Mouse (Mus musculus) CH12.LX (cell line): ENCODE data around the gene Dcp1b. TPM values are rescaled to one million over a fixed set of nuclear protein-coding genes. Genes with fewer than 3 reads are reported as not detected.

ENCODE experiments used
- DNase-seq: peaks from one replicate; pipeline ENCODE4 v3.0.0-alpha.2; 2013; ENCODE audit errors: extremely low read depth
- H3K27ac ChIP-seq: 2 replicates; pipeline ENCODE4 v1.5.1; 2012; ENCODE audit warnings: low read depth, mild to moderate bottlenecking, control low read depth, moderate library complexity; ENCODE audit not compliant: insufficient read depth
- H3K27me3 ChIP-seq: replicated peaks from 2 replicates; pipeline ENCODE3; 2012; ENCODE audit warnings: inconsistent platforms
- H3K36me3 ChIP-seq, 2 experiments: replicated peaks in 1 of 2; 2 replicates each; pipeline versions ENCODE3 to v1.6.1; 2012; ENCODE audit warnings: inconsistent platforms in 1 of 2, low read length in 1 of 2, mild to moderate bottlenecking in 1 of 2, mixed read lengths in 1 of 2, moderate library complexity in 1 of 2; ENCODE audit not compliant: control insufficient read depth in 1 of 2, insufficient read depth in 1 of 2
- H3K4me1 ChIP-seq, 2 experiments: 2 replicates each; pipeline ENCODE4 v1.6.1; 2012; ENCODE audit warnings: inconsistent platforms in 1 of 2, moderate library complexity in 1 of 2; ENCODE audit not compliant: insufficient read depth in 2 of 2, control insufficient read depth in 1 of 2
- H3K4me2 ChIP-seq: 2 replicates; pipeline ENCODE4 v1.6.1; 2012; ENCODE audit warnings: low read depth, mild to moderate bottlenecking, control low read depth; ENCODE audit not compliant: poor library complexity, insufficient read depth, severe bottlenecking
- H3K4me3 ChIP-seq, 3 experiments: fragments of 150-350 bp in 1 of 3; sonication (generic) in 1 of 3; replicated peaks in 1 of 3; 2 replicates each; pipeline versions ENCODE3 to v1.5.1; 2011 to 2012; ENCODE audit warnings: low read depth in 2 of 3, low read length in 2 of 3, mild to moderate bottlenecking in 2 of 3, moderate library complexity in 2 of 3, control low read depth in 1 of 3, improper control_type of control experiment in 1 of 3, inconsistent platforms in 1 of 3, mixed read lengths in 1 of 3; ENCODE audit not compliant: poor library complexity in 1 of 3
- H3K79me2 ChIP-seq: replicated peaks from 2 replicates; pipeline ENCODE4 v1.6.1; 2012; ENCODE audit warnings: mild to moderate bottlenecking, moderate library complexity; ENCODE audit not compliant: control insufficient read depth, poor library complexity, insufficient read depth, severe bottlenecking; ENCODE audit errors: extremely low read depth
- H3K9ac ChIP-seq: 2 replicates; pipeline ENCODE4 v1.6.1; 2012; ENCODE audit warnings: low read depth, mild to moderate bottlenecking, control low read depth, moderate library complexity; ENCODE audit not compliant: insufficient read depth
- H3K9me3 ChIP-seq: replicated peaks from 2 replicates; pipeline ENCODE3; 2012; ENCODE audit warnings: low read length, inconsistent platforms, mixed read lengths
- BHLHE40 ChIP-seq: IDR thresholded peaks from 2 replicates; pipeline ENCODE4 v1.6.1; 2011; ENCODE audit warnings: mild to moderate bottlenecking, low read depth, low read length, improper control_type of control experiment
- CHD1 ChIP-seq: IDR thresholded peaks from 2 replicates; pipeline ENCODE4 v1.6.1; 2012; ENCODE audit warnings: low read depth, low read length, improper control_type of control experiment, inconsistent platforms
- CHD2 ChIP-seq: IDR thresholded peaks from 2 replicates; pipeline ENCODE4 v1.6.1; 2011; ENCODE audit warnings: low read length, improper control_type of control experiment
- CTCF ChIP-seq, 2 experiments: IDR thresholded peaks in 1 of 2; conservative IDR thresholded peaks in 1 of 2; 2 replicates each; pipeline ENCODE4 v1.5.1; 2011 to 2012; ENCODE audit warnings: low read depth in 2 of 2, low read length in 2 of 2, improper control_type of control experiment in 1 of 2, inconsistent platforms in 1 of 2, mild to moderate bottlenecking in 1 of 2, moderate library complexity in 1 of 2
- E2F4 ChIP-seq: IDR thresholded peaks from 2 replicates; pipeline ENCODE4 v1.6.1; 2011; ENCODE audit warnings: low read depth, low read length, improper control_type of control experiment; ENCODE audit not compliant: insufficient replicate concordance
- HCFC1 ChIP-seq: IDR thresholded peaks from 2 replicates; pipeline ENCODE4 v1.6.1; 2012; ENCODE audit warnings: low read depth, mild to moderate bottlenecking, inconsistent platforms, low read length, improper control_type of control experiment
- IRF4 ChIP-seq: IDR thresholded peaks from 2 replicates; pipeline ENCODE4 v1.6.1; 2014; ENCODE audit warnings: low read depth, mild to moderate bottlenecking, inconsistent platforms, low read length, improper control_type of control experiment
- JUN ChIP-seq: IDR thresholded peaks from 2 replicates; pipeline ENCODE4 v1.6.1; 2011; ENCODE audit warnings: low read depth, mild to moderate bottlenecking, low read length, improper control_type of control experiment, moderate library complexity; ENCODE audit not compliant: insufficient read depth
- JUND ChIP-seq: conservative IDR thresholded peaks from 2 replicates; pipeline ENCODE4 v1.6.1; 2011; ENCODE audit warnings: low read depth, low read length, improper control_type of control experiment
- KAT2A ChIP-seq: IDR thresholded peaks from 2 replicates; pipeline ENCODE4 v1.6.1; 2012; ENCODE audit warnings: low read length, improper control_type of control experiment, inconsistent platforms; ENCODE audit not compliant: insufficient replicate concordance
- MAFK ChIP-seq: IDR thresholded peaks from 2 replicates; pipeline ENCODE4 v1.6.1; 2011; ENCODE audit warnings: low read length, improper control_type of control experiment; ENCODE audit not compliant: insufficient replicate concordance
- MEF2A ChIP-seq: IDR thresholded peaks from 2 replicates; pipeline ENCODE4 v1.6.1; 2014; ENCODE audit warnings: low read depth, mild to moderate bottlenecking, inconsistent platforms, low read length, improper control_type of control experiment, borderline replicate concordance
- NELFE ChIP-seq: IDR thresholded peaks from 2 replicates; pipeline ENCODE4 v1.6.1; 2011; ENCODE audit warnings: low read depth, low read length, improper control_type of control experiment
- PAX5 ChIP-seq: IDR thresholded peaks from 2 replicates; pipeline ENCODE4 v1.6.1; 2012; ENCODE audit warnings: low read length, inconsistent platforms, mixed read lengths
- POLR2AphosphoS2 ChIP-seq: IDR thresholded peaks from 2 replicates; pipeline ENCODE4 v1.6.1; 2011; ENCODE audit warnings: low read depth, low read length, improper control_type of control experiment
- RAD21 ChIP-seq: IDR thresholded peaks from 2 replicates; pipeline ENCODE4 v1.6.1; 2011; ENCODE audit warnings: low read depth, mild to moderate bottlenecking, low read length, improper control_type of control experiment, moderate library complexity
- RCOR1 ChIP-seq: conservative IDR thresholded peaks from 2 replicates; pipeline ENCODE4 v1.6.1; 2012; ENCODE audit warnings: low read depth, mild to moderate bottlenecking, inconsistent platforms, low read length, improper control_type of control experiment
- SIN3A ChIP-seq: IDR thresholded peaks from 2 replicates; pipeline ENCODE4 v1.6.1; 2012; ENCODE audit warnings: low read length, improper control_type of control experiment, inconsistent platforms
- SMC3 ChIP-seq: IDR thresholded peaks from 2 replicates; pipeline ENCODE4 v1.6.1; 2011; ENCODE audit warnings: low read depth, low read length, improper control_type of control experiment
- TCF12 ChIP-seq: IDR thresholded peaks from 2 replicates; pipeline ENCODE4 v1.6.1; 2014; ENCODE audit warnings: low read depth, mild to moderate bottlenecking, inconsistent platforms, low read length, improper control_type of control experiment
- UBTF ChIP-seq: IDR thresholded peaks from 2 replicates; pipeline ENCODE4 v1.6.1; 2012; ENCODE audit warnings: low read depth, mild to moderate bottlenecking, inconsistent platforms, low read length, improper control_type of control experiment, moderate library complexity
- USF1 ChIP-seq: IDR thresholded peaks from 2 replicates; pipeline ENCODE4 v1.6.1; 2014; ENCODE audit warnings: low read depth, mild to moderate bottlenecking, inconsistent platforms, low read length, improper control_type of control experiment
- ZKSCAN1 ChIP-seq: IDR thresholded peaks from 2 replicates; pipeline ENCODE4 v1.6.1; 2012; ENCODE audit warnings: low read depth, inconsistent platforms, low read length, improper control_type of control experiment, borderline replicate concordance
- ZMIZ1 ChIP-seq: IDR thresholded peaks from 2 replicates; pipeline ENCODE4 v1.6.1; 2012; ENCODE audit warnings: low read depth, mild to moderate bottlenecking, inconsistent platforms, low read length, improper control_type of control experiment
- ZNF384 ChIP-seq: IDR thresholded peaks from 2 replicates; pipeline ENCODE4 v1.6.1; 2012; ENCODE audit warnings: low read depth, low read length, improper control_type of control experiment, inconsistent platforms
- dilution Hi-C: fragments of 300-500 bp; cut with MboI; formaldehyde crosslinking; loops from 2 replicates; pipeline ENCODE4 v1.14.3; 2020; ENCODE audit warnings: low sequenced_read_pairs; ENCODE audit not compliant: extremely low pct_unique_long_range_greater_than_20kb, extremely low pct_ligation_motif_present
- in situ Hi-C: fragments of 300-500 bp; cut with MboI; formaldehyde crosslinking; loops from 3 replicates; pipeline ENCODE4 v1.14.3; 2019; ENCODE audit warnings: low sequenced_read_pairs, low pct_ligation_motif_present, low pct_unique_long_range_greater_than_20kb, mixed read lengths
- polyA plus RNA-seq: library from polyadenylated mRNA; unstranded; fragments of >175 nt; gene quantifications from 2 replicates; pipeline ENCODE4 v1.2.1, GENCODE M21; 2012; ENCODE audit warnings: low read depth; ENCODE audit not compliant: insufficient read length
- total RNA-seq, 2 experiments: library from RNA; depleted of rRNA; stranded (reverse); fragments of 300-350 nt in 1 of 2; fragments of >200 nt in 1 of 2; gene quantifications; 2 replicates each; pipeline ENCODE4 v1.2.3; 2012 to 2014

Gene Dcp1b
- total and polyA plus RNA-seq, 3 experiments, result 1.6 to 2.5 (median 2.2) TPM

DNA sequence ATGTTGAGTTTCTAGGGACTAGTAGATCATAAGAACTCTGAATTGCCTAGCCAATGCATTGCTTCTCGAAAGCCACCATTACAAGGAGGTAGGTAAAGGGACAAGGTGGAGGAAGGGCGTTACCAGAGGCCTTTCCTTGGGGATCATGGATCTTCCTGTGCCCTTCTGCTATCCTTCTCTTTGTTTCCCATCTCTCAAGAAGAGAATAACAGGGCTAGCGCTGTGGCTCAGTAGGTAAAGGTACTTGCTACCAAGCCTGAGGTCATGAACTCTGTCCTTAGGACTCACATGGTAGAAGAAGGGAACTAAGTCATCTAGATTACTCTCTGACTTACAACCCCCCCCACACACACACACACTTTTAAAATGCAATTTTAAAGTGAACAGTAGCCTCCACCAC lies 48.1 kb upstream of the Dcp1b start:
- H3K27me3 ChIP-seq, result peaks cover 76% of the 10 kb centered on the region
- in situ Hi-C loops (no loop called here), dilution Hi-C loops (no loop called here)
- H3K4me2 ChIP-seq, result no peak overlapping the region
- H3K27ac ChIP-seq, result no peak overlapping the region
- DNase-seq, result no peak
- no peak overlapping the region for H3K4me3 ChIP-seq
- H3K4me1 ChIP-seq, result no peaks in the 10 kb centered on the region
- peaks cover 4% of the 10 kb centered on the region for H3K9me3 ChIP-seq
- H3K36me3 ChIP-seq, result no peaks in the 10 kb centered on the region
- TF ChIP-seq POLR2AphosphoS2, result no peak
- no peak for TF ChIP-seq UBTF
- no peak for TF ChIP-seq HCFC1
- no peak for TF ChIP-seq MAFK
- TF ChIP-seq JUN, result no peak
- TF ChIP-seq TCF12, result no peak
- TF ChIP-seq ZMIZ1, result no peak
- no peak for TF ChIP-seq PAX5
- TF ChIP-seq KAT2A, result no peak
- TF ChIP-seq USF1, result no peak
- no peak for TF ChIP-seq RCOR1
- no peak for TF ChIP-seq JUND
- no peak for TF ChIP-seq CHD1
- TF ChIP-seq SIN3A, result no peak
- no peak for TF ChIP-seq ZNF384
- TF ChIP-seq ZKSCAN1, result no peak
- no peak for TF ChIP-seq MEF2A
- H3K79me2 ChIP-seq, result no peaks in the 10 kb centered on the region
- no peak overlapping the region for H3K9ac ChIP-seq

DNA sequence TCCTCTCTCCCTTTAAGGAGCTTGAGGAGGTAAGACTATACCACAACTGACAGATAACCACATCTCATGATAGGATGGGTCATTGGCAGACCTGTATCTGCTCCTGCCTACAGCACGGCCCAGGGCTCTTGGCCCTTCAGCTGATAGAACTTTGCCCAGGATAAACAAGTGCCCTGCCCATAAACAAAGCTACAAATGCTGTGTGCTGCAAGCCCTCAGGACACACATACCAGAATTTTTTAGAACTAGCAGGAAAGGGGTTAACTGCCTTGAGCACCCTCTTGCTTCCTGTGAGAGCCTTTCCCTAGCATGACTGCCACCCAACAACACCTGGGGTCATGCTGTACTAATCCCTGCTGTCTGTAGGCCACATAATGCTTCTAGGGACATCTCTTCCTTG lies 47.0 kb upstream of the Dcp1b start:
- dilution Hi-C loops, result no loop called here
- no peak overlapping the region for H3K27ac ChIP-seq
- H3K36me3 ChIP-seq, result no peaks in the 10 kb centered on the region
- no peak for DNase-seq
- no peak overlapping the region for H3K4me3 ChIP-seq
- H3K4me1 ChIP-seq, result no peaks in the 10 kb centered on the region
- in situ Hi-C loops, result no loop called here
- H3K27me3 ChIP-seq, result peaks cover 78% of the 10 kb centered on the region
- peaks cover 4% of the 10 kb centered on the region for H3K9me3 ChIP-seq
- no peak overlapping the region for H3K9ac ChIP-seq
- H3K4me2 ChIP-seq, result no peak overlapping the region
- no peaks in the 10 kb centered on the region for H3K79me2 ChIP-seq
- no peak for TF ChIP-seq PAX5
- TF ChIP-seq MEF2A, result no peak
- no peak for TF ChIP-seq RCOR1
- no peak for TF ChIP-seq ZNF384
- no peak for TF ChIP-seq SIN3A
- no peak for TF ChIP-seq CTCF (conservative IDR thresholded peaks at IDR 0.05 in 1 of 2, IDR thresholded peaks at IDR 0.05 in 1 of 2; ENCODE audit: low read depth in 2 of 2, low read length in 2 of 2)
- TF ChIP-seq RAD21, result no peak
- no peak for TF ChIP-seq KAT2A
- TF ChIP-seq USF1, result no peak
- no peak for TF ChIP-seq JUN
- no peak for TF ChIP-seq SMC3
- no peak for TF ChIP-seq NELFE
- TF ChIP-seq CHD1, result no peak
- TF ChIP-seq CHD2, result no peak
- TF ChIP-seq ZKSCAN1, result no peak
- no peak for TF ChIP-seq E2F4
- no peak for TF ChIP-seq ZMIZ1
- no peak for TF ChIP-seq IRF4
- TF ChIP-seq BHLHE40, result no peak
